Mouse (Mus musculus): ENCODE measurements around the gene Nav3. TPM values are rescaled to one million over a fixed set of nuclear protein-coding genes. Genes with fewer than 3 reads are reported as not detected.

Nav3 gene
- total and polyA plus RNA-seq, 2 experiments = 0.01 to 0.28 TPM

DNA sequence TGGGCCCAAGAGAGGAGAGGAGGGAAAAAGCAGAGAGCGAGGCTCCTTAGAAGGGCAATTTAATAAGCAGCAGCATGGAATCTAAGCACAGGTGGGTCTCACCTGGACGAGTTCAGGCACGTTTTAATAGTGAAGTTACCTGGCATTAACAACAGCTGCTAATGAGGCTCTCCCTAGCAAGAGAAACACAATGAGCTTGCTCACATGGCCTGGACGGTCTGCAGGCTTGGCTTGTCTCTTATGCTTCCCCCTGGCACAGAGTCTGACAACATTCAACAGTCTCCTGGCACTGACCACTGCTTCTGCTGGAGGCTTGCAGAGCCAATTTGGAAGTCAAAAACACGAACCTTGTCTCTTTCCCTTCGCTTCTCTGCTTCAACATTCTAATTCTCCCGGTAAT, 804.5 kb downstream of the Nav3 start:
- 64% methylated on average over 7 of the region's 7 CpGs for WGBS
- no peak overlapping the region for H3K4me3 ChIP-seq (ENCODE audit: insufficient read depth, low read depth, low read length)
- no peak overlapping the region for H3K9ac ChIP-seq (ENCODE audit: low read depth, low read length)
- TF ChIP-seq POLR2A (IDR thresholded peaks at IDR 0.05; ENCODE audit: extremely low read depth, insufficient read depth, low read length) (no peak), CTCF (IDR thresholded peaks at IDR 0.05; ENCODE audit: low read depth, low read length) (no peak)
- H3K79me2 ChIP-seq (ENCODE audit: control insufficient read depth, insufficient read depth, low read length) = no peaks in the 10 kb centered on the region
- H3K36me3 ChIP-seq (ENCODE audit: control insufficient read depth, insufficient read depth, low read length) = no peaks in the 10 kb centered on the region
- H3K27me3 ChIP-seq (ENCODE audit: control insufficient read depth, insufficient read depth, low read length) = no peaks in the 10 kb centered on the region; the same call in 1 of the 2 replicates
- no peak overlapping the region for H3K27ac ChIP-seq (replicated peaks; ENCODE audit: insufficient read depth, low read depth, low read length)
- no peak for DNase-seq (ENCODE audit: extremely low read depth, low read depth, low spot score)
- H3K4me1 ChIP-seq (ENCODE audit: control insufficient read depth, insufficient read depth, low read length) = no peaks in the 10 kb centered on the region

DNA sequence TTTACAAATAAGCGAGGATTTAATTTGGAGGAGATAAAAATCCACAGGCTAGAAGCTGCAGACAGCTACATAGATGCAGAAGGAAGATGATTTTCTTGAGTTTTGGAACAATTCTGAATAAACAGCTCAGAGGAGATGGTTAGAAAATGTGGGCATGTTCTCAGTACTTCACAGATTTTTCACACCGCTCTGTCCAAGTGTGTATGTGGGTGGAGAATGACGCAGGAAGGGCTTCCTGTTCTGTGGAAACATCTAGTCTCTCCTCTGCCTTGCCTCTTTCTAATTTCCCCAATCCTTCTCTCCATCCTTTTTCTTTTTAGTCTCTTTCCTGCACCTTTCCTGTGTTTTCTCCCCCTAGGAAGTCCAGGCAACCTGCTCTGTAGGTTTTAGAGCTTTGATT, 812.4 kb downstream of the Nav3 start:
- 74% methylated on average over 3 of the region's 3 CpGs for WGBS
- DNase-seq (ENCODE audit: extremely low read depth, low read depth, low spot score) = no peak
- Histone ChIP-seq H3K9ac (ENCODE audit: low read depth, low read length) (no peak overlapping the region), H3K27ac (replicated peaks; ENCODE audit: insufficient read depth, low read depth, low read length) (no peak overlapping the region), H3K27me3 (ENCODE audit: control insufficient read depth, insufficient read depth, low read length) (no peaks in the 10 kb centered on the region; the same call in 1 of the 2 replicates), H3K36me3 (ENCODE audit: control insufficient read depth, insufficient read depth, low read length) (no peaks in the 10 kb centered on the region), H3K79me2 (ENCODE audit: control insufficient read depth, insufficient read depth, low read length) (no peaks in the 10 kb centered on the region), H3K4me3 (ENCODE audit: insufficient read depth, low read depth, low read length) (no peak overlapping the region), H3K4me1 (ENCODE audit: control insufficient read depth, insufficient read depth, low read length) (no peaks in the 10 kb centered on the region)
- TF ChIP-seq CTCF (IDR thresholded peaks at IDR 0.05; ENCODE audit: low read depth, low read length) (no peak), POLR2A (IDR thresholded peaks at IDR 0.05; ENCODE audit: extremely low read depth, insufficient read depth, low read length) (no peak)

DNA sequence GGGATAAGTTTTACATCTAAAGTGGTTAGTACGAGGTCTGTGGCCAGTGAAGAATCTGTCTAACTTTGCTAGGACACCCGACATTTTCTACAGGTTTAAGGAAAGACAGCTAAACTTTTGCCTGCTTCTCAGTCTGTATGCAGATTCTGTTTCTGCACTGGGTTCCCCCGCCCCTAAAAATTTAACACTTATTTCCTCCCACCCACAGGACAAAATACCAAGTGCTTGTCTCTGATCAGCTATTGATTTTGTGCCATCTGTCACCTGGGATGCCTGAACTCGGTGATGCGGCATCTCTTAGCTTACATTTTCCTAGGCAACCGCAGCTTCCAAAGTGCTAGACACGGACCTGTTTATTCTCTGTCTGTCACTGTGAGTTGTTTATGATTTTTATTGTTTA, 814.2 kb downstream of the Nav3 start:
- H3K36me3 ChIP-seq (ENCODE audit: control insufficient read depth, insufficient read depth, low read length) = no peaks in the 10 kb centered on the region
- no peak overlapping the region for H3K27ac ChIP-seq (replicated peaks; ENCODE audit: insufficient read depth, low read depth, low read length)
- TF ChIP-seq POLR2A (IDR thresholded peaks at IDR 0.05; ENCODE audit: extremely low read depth, insufficient read depth, low read length) (no peak), CTCF (IDR thresholded peaks at IDR 0.05; ENCODE audit: low read depth, low read length) (no peak)
- no peak overlapping the region for H3K4me3 ChIP-seq (ENCODE audit: insufficient read depth, low read depth, low read length)
- H3K9ac ChIP-seq (ENCODE audit: low read depth, low read length) = no peak overlapping the region
- DNase-seq (ENCODE audit: extremely low read depth, low read depth, low spot score) = no peak
- WGBS = 59% methylated on average over 7 of the region's 7 CpGs
- H3K79me2 ChIP-seq (ENCODE audit: control insufficient read depth, insufficient read depth, low read length) = no peaks in the 10 kb centered on the region
- no peaks in the 10 kb centered on the region for H3K4me1 ChIP-seq (ENCODE audit: control insufficient read depth, insufficient read depth, low read length)
- no peaks in the 10 kb centered on the region for H3K27me3 ChIP-seq (ENCODE audit: control insufficient read depth, insufficient read depth, low read length)

DNA sequence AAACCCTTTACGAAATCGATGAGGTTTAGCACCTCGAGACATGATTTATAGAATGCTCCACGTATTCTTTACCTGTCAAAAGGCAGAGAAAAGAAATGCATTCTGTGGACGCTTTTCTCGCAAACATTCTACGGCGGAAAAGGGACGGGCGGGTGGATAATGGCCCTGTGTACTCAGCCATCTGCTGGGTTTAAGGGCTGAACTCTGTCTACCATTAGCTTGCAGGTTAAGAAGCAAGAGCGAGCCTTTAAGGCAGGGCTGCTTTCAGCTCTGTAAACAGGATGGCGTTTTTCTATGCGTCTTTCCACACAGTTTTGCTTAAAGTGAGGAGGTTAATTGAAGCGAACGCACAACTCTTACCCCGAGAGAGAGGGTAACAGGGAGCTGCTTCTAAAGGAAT, 818.3 kb downstream of the Nav3 start:
- Histone ChIP-seq H3K27ac (replicated peaks; ENCODE audit: insufficient read depth, low read depth, low read length) (no peak overlapping the region), H3K4me1 (ENCODE audit: control insufficient read depth, insufficient read depth, low read length) (no peaks in the 10 kb centered on the region), H3K4me3 (ENCODE audit: insufficient read depth, low read depth, low read length) (no peak overlapping the region), H3K27me3 (ENCODE audit: control insufficient read depth, insufficient read depth, low read length) (no peaks in the 10 kb centered on the region), H3K9ac (ENCODE audit: low read depth, low read length) (no peak overlapping the region), H3K36me3 (ENCODE audit: control insufficient read depth, insufficient read depth, low read length) (no peaks in the 10 kb centered on the region), H3K79me2 (ENCODE audit: control insufficient read depth, insufficient read depth, low read length) (no peaks in the 10 kb centered on the region)
- TF ChIP-seq POLR2A (IDR thresholded peaks at IDR 0.05; ENCODE audit: extremely low read depth, insufficient read depth, low read length) = no peak
- DNase-seq (ENCODE audit: extremely low read depth, low read depth, low spot score) = no peak
- 75% methylated on average over 16 of the region's 16 CpGs for WGBS

All from liver, adult 2 months (tissue).